Mouse (Mus musculus) T-helper 17 cell (primary cell): ENCODE data around the gene Plagl2.
"Not testable (repeated sequence)": the region's sequence is repeated elsewhere in the genome, so short reads cannot be mapped to it uniquely, and the experiment has no call there.

Experiments used
- in situ Hi-C, 2 experiments: fragments of 300-600 bp; cut with MboI, MseI; formaldehyde crosslinking; loops; 1 replicate in 1 of 2; 2 replicates in 1 of 2; pipeline ENCODE4 v1.15.1; 2025; ENCODE audit warnings: high pct_unique_total_duplicates in 2 of 2

Gene Plagl2

DNA sequence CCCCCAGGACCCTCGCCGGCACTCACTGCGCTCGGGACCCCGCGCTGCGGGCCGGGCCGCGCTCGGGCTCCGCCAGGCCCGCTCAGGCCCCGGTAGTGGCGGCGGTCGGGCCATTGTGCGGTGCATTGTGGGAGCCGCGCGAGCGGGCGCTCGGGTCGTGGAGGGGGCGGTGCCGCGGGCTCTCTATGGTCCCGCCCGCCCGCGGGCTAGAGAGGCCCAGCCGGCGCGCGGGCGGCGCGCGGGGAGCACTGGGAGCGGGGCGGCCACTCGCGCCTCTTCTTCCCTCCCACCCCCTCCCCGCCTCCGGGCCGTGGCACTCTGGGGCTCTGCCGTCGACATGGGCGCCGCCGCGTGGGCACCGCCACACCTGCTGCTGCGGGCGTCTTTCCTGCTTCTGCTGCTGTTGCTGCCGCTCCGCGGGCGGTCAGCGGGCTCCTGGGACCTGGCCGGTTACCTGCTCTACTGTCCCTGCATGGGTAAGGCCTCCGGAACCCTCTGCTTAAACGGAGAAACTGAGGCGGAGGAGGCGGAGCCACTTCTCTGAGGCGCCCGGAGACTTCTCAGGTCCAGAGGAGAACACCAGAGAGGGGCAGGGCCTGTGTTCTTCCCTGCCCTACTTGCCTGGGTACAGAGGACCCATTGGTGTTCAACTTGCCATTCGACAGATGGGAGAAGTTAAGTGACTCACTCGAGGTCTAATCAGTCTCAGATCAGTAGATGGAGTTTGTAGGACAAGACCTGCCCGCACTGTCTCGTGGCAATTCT, at the start of gene Plagl2, which contains the start of gene Pofut1:
Plagl2 (minus strand) TSS at position 177 of the 765 bp plus-strand sequence.
Pofut1 (plus strand) TSS at position 284 of the 765 bp plus-strand sequence.
- in situ Hi-C loops = no loop called here

DNA sequence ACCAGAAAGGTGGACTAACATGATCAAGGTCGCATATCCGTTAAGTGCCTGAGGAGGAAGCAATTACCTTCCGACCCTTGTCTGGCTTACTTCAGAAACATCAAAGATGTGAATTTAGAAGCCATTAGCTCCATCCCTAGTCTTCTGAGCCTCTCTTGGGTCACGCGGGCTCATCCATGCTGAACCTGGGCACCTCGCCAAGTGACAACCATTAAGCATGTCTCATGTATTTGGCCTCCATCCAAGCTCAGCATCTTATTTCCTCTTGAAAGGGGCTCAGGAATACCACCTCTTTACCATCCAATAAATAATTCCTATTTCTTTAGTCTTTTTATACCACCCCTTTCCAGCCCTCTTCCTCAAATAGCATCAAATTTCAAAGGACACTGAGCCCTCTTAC, 46.6 kb upstream of the Plagl2 start:
- in situ Hi-C loops = loop anchor here (5.0 to 25.0 kb wide), 3 partner anchors 54 to 1176 kb away; partner anchors contain the start of genes Asxl1 (in 1 of the 2) and Srxn1 (in 1 of the 2)

DNA sequence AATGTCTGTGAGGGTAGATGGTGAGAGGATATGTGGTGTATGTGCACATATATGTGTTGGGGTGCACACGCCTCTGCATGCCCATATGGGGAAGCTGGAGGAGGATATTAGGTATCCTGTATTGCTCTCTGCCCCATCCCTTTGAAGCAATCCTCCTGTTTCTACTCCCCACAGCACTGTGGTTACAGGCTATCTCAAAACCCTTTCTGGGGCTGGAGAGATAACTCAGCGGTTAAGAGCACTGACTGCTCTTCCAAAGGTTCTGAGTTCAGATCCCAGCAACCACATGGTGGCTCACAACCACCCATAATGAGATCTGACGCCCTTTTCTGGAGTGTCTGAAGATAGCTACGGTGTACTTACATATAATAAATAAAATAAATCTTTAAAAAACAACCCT, 45.3 kb upstream of the Plagl2 start:
- in situ Hi-C loops = loop anchor here (5.0 to 25.0 kb wide), 3 partner anchors 56 to 1174 kb away; partner anchors contain the start of genes Asxl1 (in 1 of the 2) and Srxn1 (in 1 of the 2)

DNA sequence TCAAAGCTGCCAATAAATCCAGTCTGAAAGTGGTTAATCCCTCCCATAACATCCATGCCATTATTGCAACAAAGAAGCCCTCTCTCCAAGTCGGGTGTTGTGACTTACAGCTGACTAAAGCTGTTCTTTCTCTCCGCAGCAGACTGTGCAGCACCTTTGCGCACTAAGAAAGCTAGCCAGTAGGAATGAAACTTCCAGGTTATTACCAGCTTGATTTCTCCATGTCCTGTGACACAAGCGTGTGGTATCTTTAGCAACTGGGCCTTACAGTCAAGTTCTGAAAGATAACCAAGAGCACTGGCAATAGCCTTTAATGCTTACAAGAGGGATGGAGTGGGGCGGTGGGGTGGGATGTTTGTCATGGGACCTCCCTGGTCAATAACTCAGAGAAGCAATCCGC, 42.7 kb upstream of the Plagl2 start:
- in situ Hi-C loops = loop anchor here (10.0 to 25.0 kb wide), 2 partner anchors 61 to 1172 kb away; partner anchors contain the start of genes Asxl1 (in 1 of the 2) and Srxn1 (in 1 of the 2)

DNA sequence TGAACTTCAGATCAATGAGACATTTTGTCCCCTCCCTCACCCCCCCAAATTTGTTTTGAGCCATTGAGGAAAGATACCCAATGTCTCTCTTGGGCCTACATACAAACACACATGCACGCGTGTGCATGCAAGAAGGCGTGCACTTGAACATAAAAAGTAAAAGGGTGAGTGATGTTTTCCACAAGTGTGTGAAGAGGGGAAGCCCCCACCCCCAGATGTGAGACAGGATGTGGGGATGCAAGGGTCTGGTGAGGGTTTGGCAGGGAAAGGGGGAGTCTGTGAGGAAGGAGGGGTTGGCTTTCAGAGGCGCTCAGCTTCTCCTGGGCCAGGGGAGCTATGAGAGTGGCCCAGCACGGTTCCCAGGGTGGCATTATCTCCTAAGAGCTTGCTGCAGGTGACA, 37.1 kb upstream of the Plagl2 start:
- in situ Hi-C loops = loop anchor here in 1 of 2 experiments (25.0 kb wide), 1 partner anchor 1166 kb away; the partner anchor contains the start of gene Srxn1

DNA sequence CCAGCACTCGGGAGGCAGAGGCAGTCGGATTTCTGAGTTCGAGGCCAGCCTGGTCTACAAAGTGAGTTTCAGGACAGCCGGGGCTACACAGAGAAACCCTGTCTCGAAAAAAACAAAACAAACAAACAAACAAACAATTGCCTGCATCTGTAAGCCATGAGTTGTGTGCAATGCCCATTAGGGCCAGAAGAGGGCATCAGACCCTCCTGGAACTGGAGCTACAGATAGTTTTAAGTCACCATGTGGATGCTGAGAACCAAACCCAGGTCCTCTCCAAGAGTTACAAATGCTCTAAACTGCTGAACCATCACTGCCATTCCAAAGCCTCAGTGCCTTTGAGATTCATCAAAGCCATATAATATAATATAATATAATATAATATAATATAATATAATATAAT, 35.6 kb upstream of the Plagl2 start:
- in situ Hi-C loops = loop anchor here in 1 of 2 experiments (25.0 kb wide), 1 partner anchor 1165 kb away; the partner anchor contains the start of gene Srxn1

DNA sequence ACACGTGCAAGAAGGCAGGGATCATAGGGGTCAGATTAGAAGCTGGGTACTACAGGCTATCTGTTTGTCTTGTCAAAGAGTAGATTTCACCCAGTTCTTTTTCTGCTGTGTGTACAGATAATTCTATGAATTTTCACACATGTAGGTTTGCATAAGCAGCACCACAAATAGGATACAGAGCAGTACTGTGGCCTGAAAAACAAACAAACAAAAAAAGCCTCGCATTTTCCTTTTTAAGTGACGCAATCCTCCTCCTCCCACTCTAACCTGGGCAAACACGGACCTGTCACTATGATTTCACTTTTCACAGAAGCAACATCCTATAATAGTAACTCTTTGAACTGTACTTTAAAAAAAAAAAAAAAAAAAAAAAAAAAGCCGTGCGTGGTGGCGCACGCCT, 35.2 kb upstream of the Plagl2 start:
- in situ Hi-C loops = loop anchor here in 1 of 2 experiments (25.0 kb wide), 1 partner anchor 1164 kb away; the partner anchor contains the start of gene Srxn1

DNA sequence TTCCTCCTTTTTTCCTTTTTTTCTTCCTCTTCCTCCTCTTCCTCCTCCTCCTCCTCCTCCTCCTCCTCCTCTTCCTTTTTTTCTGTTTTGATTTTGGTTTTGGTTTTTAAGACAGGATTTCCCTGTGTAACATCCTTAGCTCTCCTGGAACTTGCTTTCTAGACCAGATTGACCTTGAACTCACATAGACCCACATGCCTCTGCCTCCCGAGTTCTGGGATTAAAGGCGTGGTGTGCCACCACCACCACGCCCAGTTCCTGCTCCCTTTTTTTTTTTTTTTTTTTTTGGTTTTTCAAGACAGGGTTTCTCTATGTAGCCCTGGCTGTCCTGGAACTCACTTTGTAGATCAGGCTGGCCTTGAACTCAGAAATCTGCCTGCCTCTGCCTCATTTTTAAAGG, 34.4 kb upstream of the Plagl2 start:
- in situ Hi-C loops = loop anchor here in 1 of 2 experiments (25.0 kb wide), 1 partner anchor 1163 kb away; the partner anchor contains the start of gene Srxn1

DNA sequence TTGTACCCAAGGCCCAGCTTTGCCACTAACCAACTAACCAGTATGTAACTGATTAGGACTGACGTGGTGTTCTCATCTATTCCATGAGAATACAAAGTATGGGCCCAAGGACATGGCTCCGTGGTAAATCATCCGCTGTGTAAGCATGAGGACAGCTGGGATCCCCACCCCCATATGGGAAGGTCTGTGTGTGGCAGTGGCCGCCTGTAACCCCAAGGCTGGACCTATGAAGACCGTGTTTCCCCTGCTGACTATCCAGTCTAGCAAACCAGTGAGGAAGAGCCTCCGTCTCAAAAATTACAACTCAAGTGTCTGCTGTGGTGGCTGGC, 33.7 kb upstream of the Plagl2 start:
- in situ Hi-C loops = loop anchor here in 1 of 2 experiments (25.0 kb wide), 1 partner anchor 1163 kb away; the partner anchor contains the start of gene Srxn1

DNA sequence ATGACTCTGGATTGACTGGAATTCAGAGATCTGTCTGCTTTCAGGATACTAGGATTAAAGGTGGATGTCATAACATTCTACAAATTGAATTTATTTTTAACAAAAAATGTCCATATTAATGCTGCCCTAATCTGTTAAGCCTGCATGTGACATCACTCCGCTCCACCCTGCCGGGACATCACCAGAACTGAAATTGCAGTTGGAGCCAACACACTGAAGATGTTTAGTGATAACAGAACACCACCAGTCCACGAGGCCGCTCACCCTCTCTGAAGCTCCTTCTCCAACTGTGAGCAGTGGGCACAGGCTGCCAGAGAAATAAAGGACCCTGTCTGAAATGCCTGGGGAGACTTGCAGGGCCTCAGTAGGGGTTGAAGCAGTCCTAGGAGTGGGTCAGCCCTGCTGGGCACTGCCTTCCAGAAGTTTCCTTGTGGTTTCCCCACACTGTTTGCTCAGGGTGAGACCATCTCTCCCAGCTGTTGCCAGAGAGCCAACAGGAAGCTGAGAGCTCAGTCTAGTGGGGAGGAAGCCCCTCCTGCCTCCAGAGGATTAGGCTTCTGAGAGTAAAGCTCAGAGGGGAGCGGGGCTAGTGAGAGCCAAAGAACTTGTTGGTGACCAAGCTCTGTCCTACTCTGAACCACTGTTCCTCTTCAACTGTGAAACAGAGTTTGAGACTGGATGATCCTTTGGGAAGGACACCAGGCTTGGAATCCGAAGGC, 33.1 kb upstream of the Plagl2 start:
- in situ Hi-C loops = not testable (repeated sequence)

DNA sequence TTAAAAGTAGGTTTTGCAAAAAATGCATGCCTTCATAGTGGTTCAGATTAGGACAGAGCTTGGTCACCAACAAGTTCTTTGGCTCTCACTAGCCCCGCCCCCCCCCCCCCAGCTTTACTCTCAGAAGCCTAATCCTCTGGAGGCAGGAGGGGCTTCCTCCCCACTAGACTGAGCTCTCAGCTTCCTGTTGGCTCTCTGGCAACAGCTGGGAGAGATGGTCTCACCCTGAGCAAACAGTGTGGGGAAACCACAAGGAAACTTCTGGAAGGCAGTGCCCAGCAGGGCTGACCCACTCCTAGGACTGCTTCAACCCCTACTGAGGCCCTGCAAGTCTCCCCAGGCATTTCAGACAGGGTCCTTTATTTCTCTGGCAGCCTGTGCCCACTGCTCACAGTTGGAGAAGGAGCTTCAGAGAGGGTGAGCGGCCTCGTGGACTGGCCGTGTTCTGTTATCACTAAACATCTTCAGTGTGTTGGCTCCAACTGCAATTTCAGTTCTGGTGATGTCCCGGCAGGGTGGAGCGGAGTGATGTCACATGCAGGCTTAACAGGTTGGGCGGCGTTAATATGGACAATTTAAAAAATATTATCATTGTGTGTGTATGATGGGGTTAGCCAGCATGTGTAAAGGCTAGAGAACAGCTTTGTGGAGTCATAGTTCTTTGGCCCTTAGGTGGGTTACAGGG, 29.1 kb upstream of the Plagl2 start:
- in situ Hi-C loops = not testable (repeated sequence)

DNA sequence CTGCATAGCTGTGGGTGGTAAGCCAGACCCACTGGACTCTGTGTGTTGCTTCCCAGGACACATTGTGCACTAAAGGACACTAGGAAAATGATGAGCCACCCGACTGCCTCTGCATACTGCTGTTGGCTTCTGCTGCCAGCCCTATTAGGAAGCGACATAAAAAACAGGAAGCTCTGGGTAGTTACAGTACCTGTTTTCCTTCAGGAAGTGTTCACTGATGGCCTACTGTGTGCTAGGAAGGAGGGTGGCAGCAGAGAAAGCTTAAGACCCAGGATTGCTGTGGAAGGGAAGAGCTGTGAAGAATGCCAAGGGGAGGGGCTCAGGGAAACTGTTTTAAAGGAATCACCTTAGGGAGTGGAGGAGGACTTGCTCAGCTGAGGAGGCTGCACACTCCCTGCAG, 26.1 kb upstream of the Plagl2 start:
- in situ Hi-C loops = no loop called here

DNA sequence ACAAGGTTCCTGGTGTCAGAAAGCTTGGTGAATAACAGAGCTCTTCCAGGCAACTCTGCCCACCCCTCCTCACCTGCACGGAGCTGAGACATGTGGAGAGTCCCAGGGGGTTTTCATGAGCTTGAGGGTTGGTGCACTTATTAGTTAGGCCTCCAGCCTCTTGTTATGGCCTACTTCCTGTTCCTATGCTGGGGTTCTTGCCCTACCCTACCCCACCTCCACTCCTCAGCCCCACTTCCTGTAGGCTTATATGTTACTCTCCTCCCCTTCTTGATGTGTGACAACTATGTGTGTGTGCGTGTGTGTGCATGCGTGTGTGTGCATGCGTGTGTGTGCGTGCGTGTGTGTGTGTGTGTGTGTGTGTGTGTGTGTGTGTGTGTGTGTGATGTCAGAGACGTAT, 21.8 kb upstream of the Plagl2 start:
- in situ Hi-C loops = no loop called here

DNA sequence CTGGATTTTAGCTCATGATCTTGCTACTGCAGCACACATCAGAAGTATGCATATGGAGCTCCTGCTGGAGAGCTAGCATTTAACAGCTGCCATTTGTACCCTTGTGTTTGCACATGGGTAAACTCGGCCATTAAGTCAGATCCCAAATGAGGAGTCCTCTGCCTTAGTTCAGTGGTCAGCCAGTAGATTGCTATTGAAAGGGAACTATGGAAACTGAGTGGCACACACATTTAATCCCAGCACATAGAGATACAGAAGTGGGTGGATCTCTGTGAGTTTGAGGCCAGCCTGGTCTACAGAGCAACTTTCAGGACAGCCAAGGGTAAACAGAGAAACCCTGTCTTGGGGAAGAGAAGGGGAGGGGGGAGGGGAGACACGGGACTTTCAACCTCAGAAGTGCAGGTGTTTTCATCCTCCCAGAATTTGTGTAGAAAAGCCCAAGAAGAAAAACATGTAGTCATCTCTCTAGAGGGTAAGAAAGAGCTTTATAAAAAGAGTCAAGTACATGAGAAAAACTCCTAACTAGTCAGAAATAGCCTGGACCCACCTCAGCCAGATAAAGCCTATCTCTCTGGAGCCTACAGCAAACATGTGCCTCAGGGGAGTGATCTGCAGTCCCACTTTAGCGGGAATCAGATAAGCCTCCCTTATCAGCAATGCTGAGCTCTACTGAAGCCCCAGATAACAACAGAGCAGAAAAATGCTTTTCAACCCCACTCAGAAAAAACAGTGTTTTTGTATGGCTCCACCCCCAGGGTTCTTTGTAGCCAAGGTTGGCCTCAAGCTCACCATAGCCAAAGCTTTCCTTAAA, 18.8 kb upstream of the Plagl2 start:
- in situ Hi-C loops = no loop called here

DNA sequence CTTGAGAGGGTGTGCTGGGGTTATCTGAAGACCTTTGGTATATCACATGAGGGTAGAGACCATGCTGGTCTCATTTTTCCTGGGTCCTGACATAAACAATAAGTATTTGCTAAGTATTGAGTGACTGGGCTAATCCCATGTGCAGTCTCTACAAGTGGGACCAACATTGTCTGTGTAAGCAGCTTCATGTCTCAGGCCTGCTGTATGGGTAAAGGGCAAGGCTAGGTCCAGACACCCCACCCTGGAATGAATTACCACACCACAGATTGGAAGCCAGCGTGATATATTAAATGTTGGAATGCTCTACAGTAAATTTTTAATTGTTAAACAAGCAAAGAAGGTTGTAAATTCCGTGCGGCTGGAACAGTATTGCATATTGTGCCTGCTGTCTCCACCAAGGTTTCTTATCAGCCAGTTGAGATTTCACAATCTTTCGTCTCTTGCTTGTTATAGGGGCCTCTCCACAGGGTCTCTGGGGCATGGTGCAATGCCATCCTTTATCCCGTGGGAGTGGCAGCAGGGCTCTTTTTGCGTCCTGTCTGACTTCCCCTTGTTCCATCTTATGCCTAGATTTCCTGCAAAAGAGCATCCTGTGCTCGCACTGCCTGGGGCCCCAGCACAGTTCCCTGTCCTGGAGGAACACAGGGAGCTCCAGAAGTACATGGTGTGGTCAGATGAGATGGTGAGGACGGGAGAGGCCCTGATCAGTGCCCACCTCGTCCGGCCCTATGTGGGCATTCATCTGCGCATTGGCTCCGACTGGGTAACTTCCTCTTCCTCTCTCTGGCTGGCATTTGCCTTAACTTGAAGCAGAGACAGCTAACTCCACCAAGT, 18.0 kb upstream of the Plagl2 start:
- in situ Hi-C loops = no loop called here

DNA sequence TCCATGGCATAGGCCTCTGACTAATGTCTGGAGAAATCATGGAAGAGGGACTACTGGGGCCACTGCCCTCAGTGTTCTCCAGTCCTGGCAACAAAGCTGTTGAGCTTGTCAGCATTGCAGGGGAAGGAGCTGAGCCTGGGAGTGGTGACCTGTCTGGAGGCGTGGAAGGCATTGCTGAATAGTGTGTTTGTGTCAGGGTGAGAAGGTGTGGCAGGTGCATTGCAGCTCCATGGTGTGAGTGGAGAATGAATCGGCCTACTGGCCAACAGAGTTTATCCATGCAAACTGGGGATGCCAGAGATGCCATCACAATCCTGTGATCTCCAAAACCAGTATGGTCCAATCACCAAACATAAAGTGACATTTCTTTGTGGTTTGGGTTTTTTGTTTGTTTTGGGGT, 15.4 kb upstream of the Plagl2 start:
- in situ Hi-C loops = no loop called here

DNA sequence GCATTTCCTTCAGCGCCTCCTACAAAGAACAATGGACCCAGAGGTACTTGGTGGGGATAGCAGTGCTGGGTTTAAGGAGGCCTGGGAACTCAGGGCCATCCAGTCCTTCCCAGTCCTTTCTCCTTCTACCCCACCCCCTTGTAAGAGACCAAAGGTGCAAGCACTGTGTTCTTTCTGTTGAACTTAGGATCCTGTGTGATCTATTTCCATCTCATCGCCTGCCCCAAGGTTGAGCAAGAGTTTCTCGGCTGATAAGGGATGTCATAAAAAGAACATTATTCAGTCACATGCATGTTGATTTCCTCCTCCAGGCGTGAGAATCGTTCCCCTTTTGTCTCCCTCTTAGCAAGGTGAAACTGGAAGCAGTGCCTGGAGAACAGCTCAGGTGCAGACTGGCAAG, 8.5 kb upstream of the Plagl2 start:
- in situ Hi-C loops = no loop called here

DNA sequence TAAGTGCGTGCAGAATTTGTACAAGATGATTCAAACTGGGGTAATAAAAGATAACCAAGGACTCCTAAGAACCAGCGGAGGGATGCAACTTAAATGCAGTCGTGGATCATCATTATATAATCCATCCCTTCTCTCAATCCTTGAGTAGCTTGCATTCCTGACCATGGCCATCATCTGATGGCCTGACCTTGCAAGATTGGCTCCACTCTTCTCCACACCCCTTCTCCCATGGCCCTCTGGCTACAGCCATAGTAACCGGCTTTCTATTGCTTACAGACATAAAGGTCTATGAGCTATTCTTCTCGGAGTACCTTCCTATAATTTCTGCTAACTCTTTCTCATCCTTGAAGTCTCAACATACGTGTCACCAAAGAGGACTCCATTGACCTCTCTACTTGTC, 930 bp upstream of the Plagl2 start:
- in situ Hi-C loops = no loop called here

DNA sequence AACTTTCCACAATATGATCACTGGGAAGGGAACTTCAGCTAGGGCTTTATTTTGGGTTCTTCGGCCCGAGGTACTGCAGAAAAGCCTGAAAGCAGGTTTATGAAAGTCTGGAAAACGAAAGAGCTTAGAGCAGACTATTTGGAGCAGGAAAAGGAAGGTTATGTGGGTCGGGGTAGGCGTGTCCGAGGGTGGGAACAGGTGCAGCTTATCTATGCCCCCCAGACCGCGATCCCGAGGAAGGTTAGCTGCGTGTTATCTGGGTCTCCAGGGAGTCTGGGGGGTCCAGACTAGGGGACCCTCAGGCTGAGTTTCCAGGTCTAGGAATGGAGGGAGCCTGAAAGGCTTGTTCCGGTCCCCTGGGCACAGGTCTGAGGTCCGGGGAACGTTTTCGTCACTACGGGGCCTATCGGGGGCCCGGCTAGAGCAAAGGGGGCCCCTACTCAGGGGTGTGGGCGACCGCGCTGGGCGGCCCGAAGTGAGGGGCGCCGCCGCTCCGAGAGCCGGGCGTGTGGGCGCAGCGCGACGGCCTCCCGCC, 458 bp downstream of the Plagl2 start:
- in situ Hi-C loops = no loop called here
